Mouse (Mus musculus) c-Kit-negative CD71-positive TER-119-positive erythroid progenitor cells, embryonic 14.5 days (primary cell): ENCODE data around the gene Nt5c2.

Experiments
- DNase-seq: peaks from one replicate; pipeline ENCODE4 v3.0.0-alpha.2; 2013; ENCODE audit warnings: low read depth, low spot score

Nt5c2 gene

DNA sequence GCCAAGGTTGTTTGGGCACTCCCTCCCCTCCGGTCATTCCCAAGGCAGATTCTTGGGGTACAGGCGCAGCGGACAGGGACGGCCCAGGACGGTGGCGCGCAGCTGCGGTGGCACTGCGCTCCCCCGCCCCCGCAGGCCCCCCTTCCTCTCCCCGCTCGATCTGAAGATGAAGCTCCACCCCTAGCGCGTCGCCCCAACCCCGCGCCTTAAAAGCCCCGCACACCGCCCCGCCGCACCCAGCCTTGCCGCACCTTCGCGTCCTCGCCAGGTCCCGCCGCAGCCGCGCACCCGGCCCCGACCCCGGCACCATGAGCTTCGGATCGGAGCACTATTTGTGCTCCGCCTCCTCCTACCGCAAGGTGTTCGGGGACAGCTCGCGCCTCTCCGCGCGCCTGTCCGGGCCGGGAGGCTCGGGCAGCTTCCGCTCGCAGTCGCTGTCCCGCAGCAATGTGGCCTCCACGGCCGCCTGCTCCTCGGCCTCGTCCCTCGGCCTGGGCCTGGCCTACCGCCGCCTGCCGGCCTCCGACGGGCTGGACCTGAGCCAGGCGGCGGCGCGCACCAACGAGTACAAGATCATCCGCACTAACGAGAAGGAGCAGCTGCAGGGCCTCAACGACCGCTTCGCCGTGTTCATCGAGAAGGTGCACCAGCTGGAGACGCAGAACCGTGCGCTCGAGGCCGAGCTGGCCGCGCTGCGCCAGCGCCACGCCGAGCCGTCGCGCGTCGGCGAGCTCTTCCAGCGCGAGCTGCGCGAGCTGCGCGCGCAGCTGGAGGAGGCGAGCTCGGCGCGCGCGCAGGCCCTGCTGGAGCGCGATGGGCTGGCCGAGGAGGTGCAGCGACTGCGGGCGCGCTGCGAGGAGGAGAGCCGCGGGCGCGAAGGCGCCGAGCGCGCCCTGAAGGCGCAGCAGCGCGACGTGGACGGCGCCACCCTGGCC, at the start of gene Nt5c2, which contains the start of gene Ina:
TSS of gene Nt5c2 (minus strand) at position 707 of the 935 bp plus-strand sequence.
TSS of gene Ina (plus strand) at position 252 of the 935 bp plus-strand sequence.
- no peak for DNase-seq

DNA sequence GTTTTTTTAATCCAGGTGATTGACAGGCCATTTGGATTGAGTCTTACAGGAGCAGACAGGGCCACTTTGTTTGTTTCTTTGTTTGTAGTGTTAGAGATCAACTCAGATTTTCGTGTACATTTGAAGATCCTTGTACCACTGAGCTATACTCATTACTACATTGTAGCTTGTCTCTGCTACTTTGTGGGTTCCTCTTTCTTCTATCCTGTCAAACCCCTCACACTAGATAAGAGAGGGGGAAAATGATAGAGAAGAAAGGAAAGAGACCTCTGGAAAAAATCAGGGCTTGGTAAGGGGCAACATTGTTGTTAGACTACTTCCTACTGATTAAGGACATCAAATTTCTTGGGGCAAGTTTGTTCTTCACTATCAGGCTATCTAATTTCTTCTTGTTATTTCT, 42.7 kb upstream of the Nt5c2 start:
- DNase-seq, result no peak

DNA sequence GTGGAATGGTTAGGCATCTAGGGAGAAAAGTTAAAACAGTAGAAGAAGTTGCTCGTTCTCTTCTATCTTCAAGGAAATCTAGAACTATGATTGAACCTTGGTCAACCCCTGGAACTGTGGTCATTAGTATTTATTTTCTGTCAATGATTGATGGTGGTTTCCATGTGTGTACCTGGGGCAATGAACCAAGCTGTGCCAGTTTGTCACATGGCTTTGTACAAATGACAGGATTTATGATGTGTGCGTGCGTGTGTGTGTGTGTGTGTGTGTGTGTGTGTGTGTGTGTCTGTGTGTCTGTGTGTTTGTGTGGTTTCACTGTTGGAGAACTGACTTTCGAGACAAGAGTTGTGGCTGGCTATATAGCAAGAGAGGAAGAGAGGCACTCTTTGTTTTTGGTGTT, 38.5 kb upstream of the Nt5c2 start:
- no peak for DNase-seq

DNA sequence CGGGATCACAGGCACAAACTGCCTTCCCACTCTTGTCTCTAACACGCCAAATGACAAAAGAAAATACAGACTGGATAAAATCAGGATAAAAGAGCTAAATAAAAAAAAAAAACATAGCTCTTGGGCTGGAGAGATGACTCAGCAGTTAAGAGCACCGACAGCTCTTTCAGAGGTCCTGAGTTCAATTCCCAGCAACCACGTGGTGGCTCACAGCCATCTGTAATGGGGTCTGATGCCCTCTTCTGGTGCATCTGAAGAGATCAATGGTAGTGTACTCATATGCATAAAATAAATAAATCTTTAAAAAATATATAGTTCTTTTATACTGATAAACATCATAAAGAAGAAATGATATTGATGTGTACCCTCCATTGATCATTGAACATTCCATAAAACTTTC, 38.0 kb upstream of the Nt5c2 start:
- no peak for DNase-seq

DNA sequence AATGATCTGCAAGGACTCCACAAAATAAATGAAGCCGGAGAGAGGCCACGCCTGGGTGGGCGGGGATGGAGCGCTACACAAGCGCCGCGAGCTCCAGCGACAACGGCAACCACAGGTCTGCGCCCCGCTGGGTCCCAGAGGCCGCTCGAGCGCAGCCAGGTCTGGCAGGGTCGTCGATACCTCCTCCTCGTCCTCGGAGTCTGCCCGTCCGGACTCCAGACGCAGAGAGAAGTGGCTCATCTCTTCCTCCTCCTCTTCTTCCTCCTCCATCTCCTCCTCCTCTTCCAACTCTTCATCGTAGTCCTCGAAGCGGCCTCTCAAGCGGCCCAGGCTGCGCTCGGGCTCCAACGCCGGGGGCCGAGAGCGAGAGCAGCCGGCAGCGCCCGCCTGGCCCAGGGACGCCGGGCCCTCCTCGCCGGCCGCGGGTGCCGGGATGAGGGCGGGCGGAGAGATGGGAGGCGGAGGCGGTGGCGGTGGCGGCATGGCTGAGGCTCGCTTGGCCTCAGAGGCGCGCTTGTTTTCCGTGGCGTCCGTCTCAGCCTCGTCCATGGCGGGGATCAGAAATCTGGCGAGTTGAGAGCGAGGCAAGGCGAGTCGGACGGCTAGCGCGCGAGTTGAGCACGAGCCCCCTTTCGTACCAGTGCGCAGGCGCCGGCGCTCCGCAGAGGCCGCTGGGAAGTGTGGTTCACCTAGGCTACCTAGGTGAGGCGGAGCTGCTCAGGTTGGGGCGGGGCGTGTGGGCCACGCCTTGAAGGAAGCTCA, 35.5 kb upstream of the Nt5c2 start, which contains the start of gene Pcgf6:
TSS of gene Pcgf6 (minus strand) at position 636 of the 762 bp plus-strand sequence.
- DNase-seq, result peak; percentile 57

DNA sequence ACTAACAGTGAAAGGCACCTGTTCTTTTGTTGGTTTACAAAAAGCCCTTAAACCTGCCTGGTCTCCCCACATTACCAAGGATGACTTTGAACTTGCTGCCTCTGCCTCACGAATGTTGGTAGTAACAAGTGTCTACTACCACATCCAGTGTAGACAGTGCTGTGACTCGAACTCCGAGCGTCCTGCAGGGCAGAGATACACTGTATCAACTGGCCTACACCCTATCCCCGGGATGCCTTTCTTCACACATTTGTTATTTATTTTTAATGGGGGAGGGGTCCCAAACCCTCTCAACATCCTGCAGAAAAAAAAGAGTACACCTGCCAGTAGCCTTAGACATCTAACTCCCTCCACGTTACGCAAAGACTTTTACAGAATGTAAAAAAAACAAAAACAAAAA, 34.9 kb upstream of the Nt5c2 start:
- DNase-seq, result no peak

DNA sequence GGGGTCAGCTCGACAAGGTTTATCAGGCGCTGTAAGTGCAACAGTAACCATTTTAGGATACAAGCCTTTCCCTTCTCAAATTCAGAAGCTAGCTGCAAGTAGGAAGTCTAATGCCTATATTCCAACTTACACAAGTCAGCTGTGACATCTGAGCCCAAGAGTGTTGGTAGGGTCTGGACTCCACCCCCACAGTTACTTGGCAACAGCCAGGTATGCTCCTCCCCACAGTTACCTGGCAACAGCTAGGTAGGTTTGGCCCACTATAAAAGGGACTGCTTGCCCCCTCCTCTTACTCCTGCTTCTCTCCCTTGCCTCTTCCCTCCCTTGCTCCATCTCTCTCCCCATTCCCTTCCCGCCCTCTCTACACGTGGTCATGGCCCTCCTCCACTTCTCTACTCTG, 34.1 kb upstream of the Nt5c2 start:
- DNase-seq, result no peak

DNA sequence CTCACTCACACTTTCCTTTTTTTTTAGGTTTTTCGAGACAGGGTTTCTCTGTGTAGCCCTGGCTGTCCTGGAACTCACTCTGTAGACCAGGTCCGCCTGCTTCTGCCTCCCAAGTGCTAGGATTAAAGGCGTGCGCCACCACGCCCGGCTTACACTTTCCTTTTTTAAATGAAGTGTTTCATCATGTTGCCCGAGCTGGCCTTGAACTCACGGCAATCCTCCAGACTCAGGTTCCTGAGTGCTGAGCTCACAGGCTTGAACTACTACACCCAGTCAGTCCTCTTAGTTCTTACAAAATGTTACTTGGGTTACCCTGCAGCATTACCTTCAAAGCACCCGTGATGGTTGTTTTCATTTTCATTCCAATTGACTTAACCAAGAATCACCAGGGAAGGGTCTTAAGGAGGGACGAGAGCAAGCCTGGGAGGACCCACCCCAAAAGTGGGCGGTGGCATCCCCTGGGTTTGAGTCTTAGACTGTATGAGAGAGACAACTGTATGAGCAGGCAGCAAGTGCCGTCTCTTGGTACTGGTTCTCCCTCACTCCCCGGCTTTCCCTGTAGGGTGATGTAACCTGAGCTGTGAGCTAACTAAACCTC, 32.4 kb upstream of the Nt5c2 start:
- DNase-seq, result no peak

DNA sequence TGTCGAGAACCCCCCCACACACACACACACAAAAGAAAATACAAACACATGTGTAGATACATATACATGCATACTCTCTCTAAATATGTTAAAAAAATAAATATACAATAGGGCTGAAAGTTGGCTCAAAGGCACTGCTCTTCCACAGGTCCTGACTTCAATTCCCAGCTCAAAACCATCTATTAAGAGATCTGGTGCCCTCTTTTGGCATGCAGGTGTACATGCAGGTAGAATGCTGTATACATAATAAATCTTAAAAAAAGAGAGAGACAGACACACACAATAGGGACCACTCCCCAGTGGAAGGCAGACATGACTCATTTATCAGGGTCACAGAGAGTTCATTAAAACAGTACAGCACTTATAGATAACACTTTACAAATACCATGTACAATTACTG, 31.4 kb upstream of the Nt5c2 start:
- no peak for DNase-seq

DNA sequence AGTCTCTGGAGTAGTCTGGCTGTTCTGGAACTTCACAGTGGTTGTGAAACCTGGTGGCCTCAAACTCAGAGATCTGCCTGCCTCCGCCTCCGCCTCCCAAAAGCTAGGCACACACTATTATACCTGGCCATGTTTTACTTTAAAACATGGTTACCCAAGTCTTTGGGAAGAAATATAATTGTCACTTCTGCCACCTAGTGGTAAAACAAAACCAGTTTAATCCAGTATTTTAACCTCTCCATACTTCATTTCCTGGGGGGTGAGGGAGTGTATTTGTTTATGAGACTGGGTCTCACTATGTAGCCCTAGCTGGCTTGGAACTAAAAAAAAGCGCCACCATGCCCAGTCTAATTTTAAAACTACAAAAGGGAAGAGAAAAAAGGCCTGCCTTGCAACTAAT, 28.7 kb upstream of the Nt5c2 start:
- no peak for DNase-seq

DNA sequence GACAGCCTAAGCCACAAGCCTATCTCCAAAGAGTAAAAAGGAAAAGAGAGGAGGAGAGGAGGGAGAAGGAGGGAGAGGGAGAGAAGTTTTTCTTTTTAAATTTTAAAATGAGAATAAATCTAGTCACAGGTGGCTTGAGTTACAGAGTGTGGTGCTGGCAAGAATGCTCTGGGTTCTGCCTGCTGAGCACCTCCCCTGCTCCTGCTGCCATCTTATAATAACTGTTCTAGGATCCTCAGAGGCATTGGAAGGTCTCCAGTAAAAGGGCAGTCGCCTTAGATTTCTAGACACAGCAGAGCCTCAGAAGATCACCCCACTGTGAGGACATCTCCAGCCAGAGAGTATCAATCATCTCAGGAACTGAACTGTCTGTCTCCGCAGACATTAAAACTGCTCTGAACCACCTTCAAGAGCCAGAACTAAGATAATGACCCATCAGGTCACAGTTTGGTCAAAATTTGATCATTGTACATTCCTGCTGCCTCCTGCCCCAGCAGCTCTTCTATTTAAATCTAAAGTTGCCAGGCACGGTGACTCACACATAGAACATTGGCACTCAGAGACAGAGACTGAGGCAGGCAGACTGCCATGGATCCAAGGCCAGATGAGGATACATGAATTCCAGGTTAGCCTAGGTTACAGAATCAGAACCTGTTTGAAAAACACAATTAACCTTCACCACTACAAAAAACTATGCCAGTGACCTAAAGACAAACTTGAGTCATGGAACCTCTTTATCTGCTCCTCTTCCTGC, 25.9 kb upstream of the Nt5c2 start:
- no peak for DNase-seq

DNA sequence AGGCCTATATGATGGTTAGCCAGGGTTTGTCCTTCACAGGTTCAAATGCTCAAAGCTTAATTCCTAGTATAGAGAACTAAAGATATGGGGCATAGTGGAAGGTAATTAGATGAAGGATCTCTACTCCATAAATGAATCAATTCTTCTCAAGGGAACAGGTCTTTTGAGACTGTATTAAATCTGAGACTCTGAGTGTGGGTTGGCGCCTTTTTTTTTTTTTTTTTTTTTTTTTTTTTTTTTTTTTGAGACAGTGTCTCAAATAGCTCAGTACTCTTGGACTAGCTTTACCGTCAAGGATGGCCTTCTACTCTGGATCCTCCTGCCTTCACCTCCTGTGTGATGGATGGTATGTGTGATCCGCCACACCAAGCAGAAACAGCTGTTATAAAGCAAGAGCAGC, 21.6 kb upstream of the Nt5c2 start:
- no peak for DNase-seq

DNA sequence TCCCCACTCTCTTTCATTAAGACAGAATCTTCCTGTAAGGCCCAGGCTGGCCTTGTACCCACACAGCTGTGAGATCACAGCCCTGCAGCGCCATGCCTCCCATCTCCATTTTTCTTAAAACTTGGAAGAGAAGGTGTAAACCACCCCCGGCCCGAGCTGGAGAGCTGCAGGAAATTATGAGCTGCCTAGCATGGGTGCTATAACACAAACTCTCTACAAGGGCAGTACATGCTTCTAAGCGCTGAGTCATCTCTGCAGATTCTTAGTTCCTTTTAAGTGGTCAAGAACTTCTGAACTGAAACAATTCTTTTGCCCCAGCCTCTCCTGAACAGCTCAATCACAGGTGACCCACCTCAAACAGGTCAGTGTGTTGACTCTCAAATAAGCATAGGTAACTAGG, 20.0 kb upstream of the Nt5c2 start:
- no peak for DNase-seq

DNA sequence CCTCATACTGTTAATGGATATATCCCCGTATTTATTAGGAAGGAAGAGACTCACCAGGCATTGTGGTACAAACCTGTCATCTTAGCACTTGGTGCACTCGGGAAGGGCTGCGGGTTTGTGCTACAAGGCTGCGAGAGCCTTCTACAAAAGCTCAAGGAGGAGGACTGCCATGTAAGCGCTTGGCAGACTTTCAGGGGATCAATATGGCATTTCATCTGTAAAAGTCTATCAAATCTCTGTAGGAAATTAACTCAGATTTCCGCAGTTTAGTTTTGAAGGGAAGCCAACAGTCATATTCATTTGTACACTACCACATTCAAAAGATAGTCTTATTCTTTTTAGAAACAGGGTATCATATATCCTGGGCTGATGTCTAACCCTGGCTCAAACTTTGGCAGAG, 16.8 kb upstream of the Nt5c2 start:
- DNase-seq, result no peak

DNA sequence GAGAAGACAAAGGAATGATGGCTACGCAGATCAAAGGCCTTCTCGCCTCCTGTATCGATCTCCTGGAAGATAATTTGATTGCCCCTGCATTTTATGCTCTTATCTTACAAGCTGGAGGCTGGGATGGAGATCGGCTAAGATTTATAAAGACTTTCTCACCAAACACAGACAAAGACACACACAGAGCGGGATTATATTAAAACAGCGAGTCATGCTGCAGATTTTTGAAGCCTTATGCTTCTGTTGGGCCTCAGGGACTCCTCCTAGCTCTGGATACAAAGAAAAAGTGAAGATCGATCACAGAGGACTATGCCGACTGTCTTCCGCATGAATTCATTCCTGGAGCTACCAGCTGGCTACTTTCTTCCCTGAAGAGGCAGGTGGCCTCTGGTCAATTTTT, 14.8 kb upstream of the Nt5c2 start:
- no peak for DNase-seq

DNA sequence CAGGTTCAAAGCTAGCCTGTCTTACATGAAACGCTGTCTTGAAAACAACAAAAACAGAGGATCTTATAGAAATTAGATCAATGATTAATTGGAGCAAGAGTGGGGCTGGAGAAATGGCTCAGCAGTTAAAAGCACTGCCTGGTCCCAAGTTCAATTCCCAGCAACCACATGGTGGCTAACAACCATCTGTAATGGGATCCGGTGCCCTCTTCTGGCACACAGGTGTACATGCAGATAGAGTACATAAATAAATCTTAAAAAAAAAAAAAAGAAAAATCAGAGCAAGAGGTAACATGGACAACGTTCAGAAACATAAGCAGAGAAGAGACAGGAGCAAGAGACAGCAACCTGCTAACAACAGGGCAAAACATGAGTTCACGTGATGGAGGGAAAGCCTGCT, 11.6 kb upstream of the Nt5c2 start:
- no peak for DNase-seq

DNA sequence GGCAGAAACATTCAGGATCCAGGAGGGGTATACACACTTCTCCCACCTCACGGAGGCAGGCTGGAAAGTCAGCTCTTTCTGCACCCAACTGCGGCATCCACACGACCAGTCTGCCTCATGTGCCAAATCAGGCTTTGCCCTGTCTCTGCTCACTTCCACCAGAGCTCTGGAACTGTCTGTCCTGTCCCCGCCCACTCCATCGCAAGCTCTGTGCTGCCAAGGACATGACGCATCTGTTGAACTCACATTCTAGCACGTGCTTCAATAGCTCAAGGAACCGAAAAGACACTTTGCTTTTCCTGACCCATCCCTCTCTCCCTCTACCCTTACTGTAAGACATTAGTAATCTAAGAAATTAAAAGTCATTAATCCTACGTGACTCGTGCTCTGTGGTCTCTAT, 10.0 kb upstream of the Nt5c2 start:
- DNase-seq, result no peak

DNA sequence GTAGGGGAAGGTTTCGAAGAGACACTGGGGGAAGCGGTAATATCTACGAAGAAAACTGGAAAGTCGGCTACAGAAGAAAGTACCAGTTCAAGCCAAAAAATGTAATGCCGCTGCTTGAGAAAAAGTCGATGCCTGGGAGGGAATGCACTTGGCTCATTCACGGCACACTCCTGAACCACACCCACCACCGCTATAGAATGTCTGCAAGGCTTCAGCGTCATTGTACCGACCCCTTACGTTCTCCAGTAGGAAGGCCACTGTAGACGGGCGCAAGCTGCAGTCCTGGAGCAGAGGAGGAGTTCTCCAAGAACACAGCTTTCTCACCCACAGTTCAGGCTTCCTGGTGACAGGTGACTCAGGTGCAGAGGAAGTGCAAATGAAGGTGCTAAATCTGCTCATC, 8.6 kb upstream of the Nt5c2 start:
- no peak for DNase-seq

DNA sequence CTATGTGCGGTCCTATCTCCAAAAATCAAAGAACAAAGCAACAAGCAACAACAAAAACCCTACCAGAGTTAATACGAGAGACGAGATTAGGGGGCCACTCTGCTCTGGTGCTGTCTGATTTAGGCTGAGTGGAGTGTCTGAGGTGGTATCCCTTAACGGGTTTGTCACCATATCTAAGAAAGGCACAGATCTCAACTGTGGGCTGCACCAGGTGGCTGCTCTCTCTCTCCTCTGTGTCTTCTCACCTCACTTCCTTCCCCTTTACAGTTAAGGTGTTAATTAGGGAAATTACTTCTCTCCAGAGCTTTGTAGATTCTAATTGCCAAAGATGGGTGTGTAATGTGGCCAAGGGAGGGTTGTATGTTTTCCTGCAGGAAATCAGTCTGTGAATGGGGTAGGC, 7.8 kb upstream of the Nt5c2 start:
- no peak for DNase-seq

DNA sequence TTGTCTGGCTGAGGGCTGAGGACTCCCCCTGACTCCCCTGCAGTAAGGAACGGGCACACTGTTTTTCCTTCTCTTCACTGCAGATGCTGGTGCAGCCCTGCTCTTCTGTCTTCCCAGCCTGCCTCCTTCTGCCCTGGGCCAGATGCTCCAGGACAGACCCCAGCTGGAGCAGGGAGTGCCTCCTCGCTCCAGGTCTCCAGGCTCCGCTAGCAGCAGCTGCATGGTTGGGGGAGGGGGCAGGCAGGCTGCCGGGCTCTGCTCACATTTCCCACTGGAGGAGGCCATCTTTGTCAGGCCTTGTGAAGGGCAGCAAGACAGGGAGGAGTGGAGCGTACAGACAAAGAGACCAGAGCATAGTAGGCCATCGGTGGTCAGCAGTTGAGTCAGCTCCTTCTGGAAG, 4.4 kb upstream of the Nt5c2 start:
- DNase-seq, result no peak

DNA sequence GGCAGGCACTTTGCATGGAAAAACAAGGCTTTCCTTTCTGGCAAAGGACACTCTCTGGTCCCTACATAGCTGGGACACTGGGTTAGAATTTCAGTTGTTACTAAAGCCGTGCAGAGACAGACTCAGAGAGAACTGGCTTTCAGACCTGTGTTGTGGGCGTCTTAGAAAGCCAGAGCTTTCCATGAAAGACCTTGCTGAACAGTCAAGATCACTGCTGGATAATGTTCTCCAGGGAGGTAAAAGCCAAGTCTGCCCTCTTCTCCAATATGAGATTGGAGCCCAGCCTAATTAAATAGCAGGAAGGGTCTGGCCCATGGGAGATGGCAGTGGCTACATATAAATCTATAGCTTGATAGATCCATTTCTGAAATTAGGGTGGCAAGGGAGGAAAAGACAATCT, 3.4 kb upstream of the Nt5c2 start:
- no peak for DNase-seq

DNA sequence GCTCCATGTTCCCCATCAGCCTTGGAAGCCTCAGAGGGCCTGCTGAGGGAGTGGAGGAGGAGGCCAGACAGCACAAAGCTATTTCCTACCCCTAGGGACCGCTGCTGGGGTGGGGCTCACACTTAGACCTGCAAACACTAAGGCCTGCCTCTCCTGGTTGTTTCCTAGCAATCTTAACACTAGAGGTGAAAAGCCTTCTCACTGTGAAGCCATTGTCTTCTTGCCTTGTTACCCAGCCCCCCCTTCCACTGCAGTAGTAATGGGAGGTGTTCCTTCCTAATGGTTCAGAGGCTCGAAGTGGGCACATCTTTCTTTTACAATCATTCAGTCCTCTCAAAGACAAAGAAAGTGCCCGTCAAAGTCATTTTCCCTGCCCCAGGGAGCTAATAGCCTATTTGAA, 2.9 kb upstream of the Nt5c2 start:
- DNase-seq, result no peak
